Mouse (Mus musculus) heart, postnatal 0 days (tissue): ENCODE data around the gene Lrtm1. TPM values are rescaled to one million over a fixed set of nuclear protein-coding genes. Genes with fewer than 3 reads are reported as not detected.

Experiments used
- ATAC-seq: fragments of 200-750 bp; cut with Nextera tagmentation; 2 replicates; pipeline ENCODE4 v1.8.0; 2017; ENCODE audit warnings: low read depth, moderate number of reproducible peaks, moderate library complexity; ENCODE audit not compliant: insufficient read depth
- DNase-seq: peaks from one replicate; pipeline ENCODE4 v3.0.0-alpha.2; 2016; ENCODE audit warnings: low spot score
- H3K27ac ChIP-seq: fragments of 300-500 bp; sonication (generic); 2 replicates; pipeline ENCODE4 v1.5.1; 2014; ENCODE audit warnings: low read depth, mild to moderate bottlenecking
- H3K27me3 ChIP-seq: fragments of 300-500 bp; sonication (generic); 2 replicates; pipeline ENCODE4 v1.6.1; 2014; ENCODE audit warnings: low read length, mixed read lengths; ENCODE audit not compliant: control insufficient read depth, insufficient read depth
- H3K36me3 ChIP-seq: fragments of 300-500 bp; sonication (generic); replicated peaks from 2 replicates; pipeline ENCODE4 v1.6.1; 2014; ENCODE audit warnings: low read length, mixed read lengths; ENCODE audit not compliant: control insufficient read depth, insufficient read depth
- H3K4me1 ChIP-seq: fragments of 300-500 bp; sonication (generic); 2 replicates; pipeline ENCODE4 v1.6.1; 2014; ENCODE audit warnings: antibody characterized with exemption; ENCODE audit not compliant: control insufficient read depth, insufficient read depth
- H3K4me2 ChIP-seq: fragments of 300-500 bp; sonication (generic); 2 replicates; pipeline ENCODE4 v1.6.1; 2014; ENCODE audit warnings: low read depth, mild to moderate bottlenecking, low read length, moderate library complexity
- H3K4me3 ChIP-seq: fragments of 300-500 bp; sonication (generic); 2 replicates; pipeline ENCODE4 v1.5.1; 2014; ENCODE audit warnings: low read depth, low read length
- H3K9ac ChIP-seq: fragments of 300-500 bp; sonication (generic); replicated peaks from 2 replicates; pipeline ENCODE4 v1.6.1; 2014; ENCODE audit warnings: low read depth, low read length, mixed read lengths
- H3K9me3 ChIP-seq: fragments of 300-500 bp; sonication (generic); replicated peaks from 2 replicates; pipeline ENCODE4 v1.6.1; 2016; ENCODE audit warnings: low read length; ENCODE audit not compliant: control insufficient read depth
- CTCF ChIP-seq: IDR thresholded peaks from 2 replicates; pipeline ENCODE4 v1.5.1; 2016; ENCODE audit warnings: antibody characterized with exemption, control low read depth, low read depth
- EP300 ChIP-seq: IDR thresholded peaks from 2 replicates; pipeline ENCODE4 v1.6.1; 2016; ENCODE audit warnings: antibody characterized with exemption, low read depth
- WGBS: fragments of 180-500 bp; shearing (Covaris S2); extraction: QIAGEN DNeasy Blood & Tissue Kit; methylation state at CpG from one replicate; pipeline ENCODE4 v1.1.7; 2014; 5-methylcytosine and 5-hydroxymethylcytosine counted together
- polyA plus RNA-seq: library from polyadenylated mRNA; unstranded; fragments of >200 nt; fragmentation: Nextera tagmentation; extraction: Ambion mirVana; gene quantifications from 2 replicates; pipeline ENCODE4 v1.2.1, GENCODE M21; 2015
- total RNA-seq: library from RNA; depleted of rRNA; stranded (reverse); fragments of >200 nt; gene quantifications from 2 replicates; pipeline ENCODE4 v1.2.3, GENCODE M21; 2014; ENCODE audit warnings: low replicate concordance

Lrtm1 gene
- total and polyA plus RNA-seq, 2 experiments from 2014 or later = 4.2 to 4.8 TPM

GRCm38 (mm10) chr14:29031858-29032395, 13.9 kb downstream of the Lrtm1 start:
- 89% methylated on average over 1 of the region's 1 CpGs for WGBS
- no peak overlapping the region for H3K9ac ChIP-seq
- H3K4me3 ChIP-seq = no peak overlapping the region
- no peaks in the 10 kb centered on the region for H3K36me3 ChIP-seq
- DNase-seq = no peak
- no peak overlapping the region for H3K27ac ChIP-seq
- no peaks in the 10 kb centered on the region for H3K4me1 ChIP-seq
- ATAC-seq = no peak
- no peaks in the 10 kb centered on the region for H3K27me3 ChIP-seq
- no peaks in the 10 kb centered on the region for H3K9me3 ChIP-seq
- TF ChIP-seq EP300 = no peak
- no peak for TF ChIP-seq CTCF
- H3K4me2 ChIP-seq = no peak overlapping the region

- ATAC-seq (no peak), DNase-seq (no peak)
- Histone ChIP-seq H3K27ac (no peak overlapping the region), H3K27me3 (no peaks in the 10 kb centered on the region), H3K36me3 (no peaks in the 10 kb centered on the region), H3K4me1 (peaks cover 4% of the 10 kb centered on the region; the same call in 1 of the 2 replicates), H3K4me2 (no peak overlapping the region), H3K9ac (no peak overlapping the region), H3K9me3 (no peaks in the 10 kb centered on the region), H3K4me3 (no peak overlapping the region)
- TF ChIP-seq CTCF = no peak
- TF ChIP-seq EP300 = no peak
- 82% methylated on average over 5 of the region's 5 CpGs for WGBS
Measured at GRCm38 (mm10) chr14:29038246-29038645, 20.2 kb downstream of the Lrtm1 start.

- peak overlapping the region; percentile 43 for H3K27ac ChIP-seq
Measured at GRCm38 (mm10) chr14:29040606-29041364, 22.8 kb downstream of the Lrtm1 start.

GRCm38 (mm10) chr14:29041498-29041897, 23.5 kb downstream of the Lrtm1 start:
- no peaks in the 10 kb centered on the region for H3K9me3 ChIP-seq
- H3K27me3 ChIP-seq = no peaks in the 10 kb centered on the region
- no peak overlapping the region for H3K9ac ChIP-seq
- no peak overlapping the region for H3K4me2 ChIP-seq
- ATAC-seq = peak; percentile 82
- whole genome bisulfite sequencing = 54% methylated on average over 1 of the region's 1 CpGs
- H3K27ac ChIP-seq = peak overlapping the region; percentile 43
- no peaks in the 10 kb centered on the region for H3K36me3 ChIP-seq
- peaks cover 4% of the 10 kb centered on the region; the same call in 1 of the 2 replicates for H3K4me1 ChIP-seq
- peak; percentile 7 for DNase-seq
- TF ChIP-seq EP300 = no peak
- no peak for TF ChIP-seq CTCF
- no peak overlapping the region for H3K4me3 ChIP-seq

More at GRCm38 (mm10) chr14:29040606-29041364, 22.8 kb downstream of the Lrtm1 start:
- DNase-seq = no peak
- Histone ChIP-seq H3K4me1 (peaks cover 4% of the 10 kb centered on the region; the same call in 1 of the 2 replicates), H3K36me3 (no peaks in the 10 kb centered on the region), H3K4me2 (no peak overlapping the region), H3K4me3 (no peak overlapping the region), H3K27me3 (no peaks in the 10 kb centered on the region), H3K9ac (no peak overlapping the region), H3K9me3 (no peaks in the 10 kb centered on the region)
- WGBS = 65% methylated on average over 9 of the region's 9 CpGs
- TF ChIP-seq EP300 = no peak
- TF ChIP-seq CTCF = no peak
- ATAC-seq = no peak

- no peak overlapping the region for H3K27ac ChIP-seq
Measured at GRCm38 (mm10) chr14:29042355-29042754, 24.3 kb downstream of the Lrtm1 start.

More at GRCm38 (mm10) chr14:29042355-29042754, 24.3 kb downstream of the Lrtm1 start:
- no peaks in the 10 kb centered on the region for H3K36me3 ChIP-seq
- TF ChIP-seq CTCF (no peak), EP300 (no peak)
- no peaks in the 10 kb centered on the region for H3K27me3 ChIP-seq
- no peaks in the 10 kb centered on the region for H3K9me3 ChIP-seq
- ATAC-seq = 0 out of 2 replicates have a peak, but pooled peaks have one; percentile 20
- H3K4me3 ChIP-seq = no peak overlapping the region
- WGBS = 38% methylated on average over 1 of the region's 1 CpGs
- no peak overlapping the region for H3K4me2 ChIP-seq
- peak; percentile 13 for DNase-seq
- no peak overlapping the region for H3K9ac ChIP-seq
- H3K4me1 ChIP-seq = peaks cover 4% of the 10 kb centered on the region; the same call in 1 of the 2 replicates
